Mouse (Mus musculus): ENCODE data around the gene Ptma.
"Not testable (repeated sequence)": the region's sequence is repeated elsewhere in the genome, so short reads cannot be mapped to it uniquely, and the experiment has no call there.

The Ptma gene

DNA sequence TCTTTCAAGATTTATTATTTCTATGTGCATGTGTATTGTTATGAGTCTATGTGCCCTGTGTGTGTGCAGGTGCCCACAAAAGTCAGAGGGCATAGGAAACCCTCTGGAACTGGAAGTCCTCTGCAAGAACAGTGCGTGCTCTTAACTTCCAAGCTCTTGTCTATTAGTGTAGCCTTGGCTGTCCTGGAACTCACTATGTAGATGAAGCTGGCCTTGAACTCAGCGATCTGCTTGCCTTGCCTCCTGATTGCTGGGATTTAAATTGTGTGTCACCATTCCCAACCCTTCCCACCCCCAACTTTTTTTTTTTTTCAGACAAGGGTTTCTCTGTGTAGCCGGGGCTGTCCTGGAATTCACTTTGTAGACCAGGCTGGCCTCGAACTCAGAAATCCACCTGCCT is 30.2 kb upstream of the Ptma start:
- no peak for DNase-seq (ENCODE audit: low read depth, low spot score)

DNA sequence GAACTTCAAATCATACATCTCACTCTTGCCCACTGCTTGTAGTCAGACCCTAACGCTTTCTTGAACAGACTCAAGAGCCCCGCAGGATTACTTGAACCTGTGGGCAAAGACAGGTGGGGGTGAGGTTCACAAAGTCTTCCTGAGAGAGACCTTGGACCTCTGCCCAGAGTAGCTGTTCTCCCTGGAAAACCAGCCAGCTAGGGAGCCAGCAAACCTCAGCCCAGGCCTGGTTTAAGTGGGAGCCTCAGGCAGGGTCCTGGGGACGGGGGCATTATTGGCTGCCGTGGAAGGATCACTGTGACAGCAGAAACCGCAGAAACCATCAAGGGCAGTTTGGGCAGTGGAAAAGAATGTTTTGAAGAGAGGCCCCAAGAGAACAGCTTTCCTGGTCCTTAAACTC is 29.2 kb upstream of the Ptma start:
- no peak for DNase-seq (ENCODE audit: low read depth, low spot score)

DNA sequence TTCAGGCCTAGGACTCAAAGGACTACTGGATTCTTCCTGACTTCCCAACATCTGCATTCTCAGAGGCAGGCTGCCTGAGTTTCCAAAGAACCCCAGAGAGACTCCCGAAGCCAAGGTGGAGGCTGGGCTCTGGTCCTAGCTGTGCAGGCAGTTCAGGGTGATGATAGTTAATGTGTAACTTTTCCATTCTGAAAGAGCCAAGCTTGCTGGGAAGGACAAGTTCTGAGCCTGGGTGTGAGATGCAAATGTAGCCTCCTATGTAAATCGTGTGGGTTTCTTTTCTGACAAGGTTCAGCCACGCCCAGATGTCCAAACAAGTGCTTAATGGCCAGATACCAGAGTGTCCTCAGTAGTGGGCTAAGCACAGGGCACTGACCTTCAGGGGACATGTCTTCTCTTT is 28.5 kb upstream of the Ptma start:
- DNase-seq (ENCODE audit: low read depth, low spot score), result no peak

DNA sequence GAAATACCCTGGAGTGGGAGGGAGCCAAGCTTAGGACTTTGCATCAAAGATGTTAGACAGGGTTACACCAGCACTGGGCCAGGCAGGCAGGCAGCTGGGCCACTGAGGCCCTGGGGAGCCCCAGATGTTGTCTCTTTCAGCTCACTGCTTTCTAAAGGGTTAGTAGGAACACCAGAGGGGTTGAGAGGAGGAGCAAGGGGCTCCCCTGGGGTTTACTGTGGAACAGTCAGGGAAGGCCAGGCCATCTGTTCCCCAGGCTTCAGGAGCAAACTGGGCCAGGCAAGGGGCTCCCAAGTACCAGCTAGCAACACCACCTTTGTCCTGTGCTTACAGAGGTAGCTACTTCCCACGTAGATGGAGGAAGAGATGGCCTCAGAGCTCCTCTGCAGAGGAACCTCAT is 27.9 kb upstream of the Ptma start:
- no peak for DNase-seq (ENCODE audit: low read depth, low spot score)

GRCm38 (mm10) chr1:86499903-86500302 is 26.6 kb upstream of the Ptma start:
- no peak for DNase-seq (ENCODE audit: low read depth, low spot score)

DNA sequence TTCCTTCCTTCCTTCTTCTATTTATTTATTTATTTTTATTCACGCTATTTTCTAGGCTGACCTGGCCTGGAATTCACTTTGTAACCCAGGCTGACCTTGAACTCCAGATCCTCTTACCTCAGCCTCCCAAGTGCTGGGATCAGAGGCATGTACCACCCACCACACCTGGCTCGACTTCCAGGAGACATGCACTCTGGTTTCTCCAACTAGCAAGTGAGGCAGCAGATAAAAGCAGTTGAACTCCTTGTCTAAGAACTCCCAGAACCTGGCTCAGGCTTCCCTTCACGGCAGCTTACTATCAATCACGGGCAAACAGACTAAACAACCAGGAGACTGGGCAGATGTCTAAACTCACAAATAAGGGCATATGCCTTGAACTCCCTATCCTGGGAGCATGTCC is 25.8 kb upstream of the Ptma start:
- DNase-seq (ENCODE audit: low read depth, low spot score), result no peak

DNA sequence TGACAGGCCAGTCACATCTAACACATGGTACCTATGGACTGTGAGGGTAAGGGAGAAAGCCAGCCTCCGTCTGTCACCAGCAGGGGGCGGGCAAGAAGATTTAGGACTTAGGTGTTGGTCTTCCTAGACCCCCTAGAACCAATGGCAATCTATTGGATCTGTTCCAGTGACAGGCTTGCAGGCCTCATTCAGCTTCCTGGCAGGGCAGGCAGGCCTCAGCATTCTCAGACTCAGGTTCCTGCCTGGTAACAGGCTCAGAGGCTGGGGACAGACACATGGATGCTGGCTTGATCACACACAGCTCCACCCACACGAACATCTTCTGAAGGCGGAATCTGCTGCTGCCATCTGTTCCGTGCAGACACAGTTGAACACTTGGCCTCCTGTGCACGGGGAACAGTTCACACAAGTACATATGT is 25.4 kb upstream of the Ptma start:
- DNase-seq (ENCODE audit: low read depth, low spot score), result no peak

GRCm38 (mm10) chr1:86501559-86501958 is 25.0 kb upstream of the Ptma start:
- DNase-seq (ENCODE audit: low read depth, low spot score), result peak; percentile 80

DNA sequence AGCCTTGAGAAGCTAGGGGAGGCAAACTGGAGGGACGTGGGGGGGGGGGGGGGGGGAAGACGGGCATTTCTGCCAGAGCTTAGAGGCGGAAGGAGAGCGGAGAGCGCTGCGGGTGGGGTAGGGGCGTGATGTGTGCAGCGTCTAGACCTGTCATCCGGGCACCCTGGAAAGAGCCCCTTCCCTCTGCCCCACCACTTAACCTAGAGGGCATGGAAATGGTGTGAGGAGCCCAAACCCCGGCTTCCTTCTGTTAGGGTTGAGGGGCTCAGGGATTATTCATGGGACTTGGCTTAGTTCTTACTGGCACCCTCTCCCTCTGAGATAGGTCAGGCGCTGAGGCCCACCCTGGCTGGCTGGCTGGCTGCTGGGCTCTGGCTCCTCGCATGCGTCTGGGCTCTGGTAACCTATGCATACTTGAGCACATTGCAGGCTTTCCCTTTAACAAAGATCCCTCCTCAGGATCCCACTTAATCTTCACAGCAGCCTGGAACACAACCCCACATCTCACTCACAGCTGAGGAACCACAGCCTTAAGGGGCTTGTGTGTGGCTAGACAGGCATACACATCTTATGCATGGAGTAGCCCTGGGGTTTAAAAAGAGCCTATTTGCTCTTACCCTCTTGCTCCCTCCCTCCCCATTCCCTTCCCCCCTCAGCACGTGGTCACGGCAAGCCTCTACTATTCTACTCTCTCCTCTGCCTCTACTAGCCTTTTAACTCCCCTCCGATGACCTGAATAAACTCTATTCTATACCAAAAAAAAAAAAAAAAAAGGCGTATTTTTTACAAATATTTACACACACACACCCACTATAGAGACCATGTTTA is 24.1 kb upstream of the Ptma start:
- DNase-seq (ENCODE audit: low read depth, low spot score), result no peak

GRCm38 (mm10) chr1:86503165-86503747 is 23.3 kb upstream of the Ptma start:
- no peak for DNase-seq (ENCODE audit: low read depth, low spot score)

DNA sequence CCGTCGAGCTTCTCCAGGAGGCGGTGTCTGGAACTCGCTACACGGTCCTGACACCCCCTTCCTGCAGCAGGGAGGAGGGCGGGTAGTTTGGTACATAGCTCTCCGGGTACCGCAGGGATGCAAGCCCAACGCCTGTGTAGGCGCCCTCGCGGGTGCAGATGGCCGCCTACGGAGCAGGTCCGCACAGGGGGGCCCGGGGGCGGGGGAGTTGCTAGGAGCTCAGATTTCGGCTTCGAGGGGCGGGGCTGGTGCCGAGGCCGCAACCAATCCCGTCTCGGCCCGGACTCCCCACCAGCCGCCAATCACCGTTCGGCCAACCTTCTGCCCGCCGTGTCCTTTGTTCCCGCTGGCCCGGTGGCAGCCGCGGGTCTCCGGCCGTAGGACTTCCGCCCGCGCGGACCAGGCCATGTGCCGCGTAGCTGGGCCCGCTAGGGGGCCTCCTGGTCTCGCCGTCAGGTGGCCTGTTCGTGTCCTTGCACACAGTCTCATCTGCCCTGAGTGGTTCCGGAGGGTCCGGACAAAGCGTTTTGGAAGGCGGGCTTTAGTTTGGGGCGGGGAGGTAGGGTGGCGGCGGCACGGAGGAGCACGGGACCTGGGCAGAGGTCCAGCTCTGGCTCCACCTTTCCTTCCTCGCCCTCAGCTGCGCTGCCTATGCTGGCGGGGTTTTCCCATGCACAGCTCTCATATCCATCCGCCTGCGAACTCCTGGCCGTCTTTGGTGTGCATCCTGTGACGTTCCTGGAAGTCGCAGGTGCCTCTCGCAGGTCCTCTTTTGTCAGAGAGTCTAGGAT is 22.4 kb upstream of the Ptma start:
- no peak for DNase-seq (ENCODE audit: low read depth, low spot score)

- no peak for DNase-seq (ENCODE audit: low read depth, low spot score)
Observed at GRCm38 (mm10) chr1:86504697-86505421, 21.7 kb upstream of the Ptma start.

DNA sequence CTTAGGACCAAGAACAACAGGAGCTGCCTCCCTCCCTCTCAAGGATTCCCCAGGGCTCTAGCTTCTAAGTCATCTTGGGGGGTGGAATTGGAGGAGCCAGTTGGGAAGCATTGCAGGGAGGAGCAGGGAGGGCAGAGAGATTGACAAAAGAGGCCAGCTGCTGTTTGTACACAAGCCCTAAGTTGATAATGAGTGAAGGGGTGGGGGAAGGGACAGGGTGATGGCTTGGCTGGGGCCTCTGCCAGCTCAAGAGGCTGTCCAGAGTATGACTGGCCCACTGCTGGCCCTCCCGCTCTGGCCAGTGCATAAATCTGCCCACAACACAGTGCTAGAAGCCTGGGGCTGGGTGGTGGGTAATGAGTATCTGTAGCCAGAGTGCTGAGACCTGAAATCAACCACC is 21.1 kb upstream of the Ptma start:
- no peak for DNase-seq (ENCODE audit: low read depth, low spot score)

- no peak for DNase-seq (ENCODE audit: low read depth, low spot score)
Observed at GRCm38 (mm10) chr1:86506420-86506819, 20.1 kb upstream of the Ptma start.

GRCm38 (mm10) chr1:86507866-86508265 is 18.7 kb upstream of the Ptma start:
- DNase-seq (ENCODE audit: low read depth, low spot score), result no peak

GRCm38 (mm10) chr1:86509410-86509809 is 17.1 kb upstream of the Ptma start:
- DNase-seq (ENCODE audit: low read depth, low spot score), result no peak

GRCm38 (mm10) chr1:86510266-86510665 is 16.3 kb upstream of the Ptma start:
- DNase-seq (ENCODE audit: low read depth, low spot score), result no peak

- DNase-seq (ENCODE audit: low read depth, low spot score), result no peak
Observed at GRCm38 (mm10) chr1:86510676-86511441, 15.7 kb upstream of the Ptma start.

GRCm38 (mm10) chr1:86512154-86512720 is 14.3 kb upstream of the Ptma start:
- no peak for DNase-seq (ENCODE audit: low read depth, low spot score)

GRCm38 (mm10) chr1:86513031-86513430 is 13.5 kb upstream of the Ptma start:
- not testable (repeated sequence) for DNase-seq (ENCODE audit: low read depth, low spot score)

Data from retina, adult 2 months (tissue).